Mouse (Mus musculus) hindbrain, postnatal 0 days (tissue): ENCODE results near the gene Ccdc73. TPM values are rescaled to one million over a fixed set of nuclear protein-coding genes. Genes with fewer than 3 reads are reported as not detected.

Experiments used
- ATAC-seq: fragments of 200-750 bp; cut with Nextera tagmentation; 2 replicates; pipeline ENCODE4 v1.8.0; 2017; ENCODE audit warnings: mild to moderate bottlenecking, moderate TSS enrichment, moderate library complexity
- DNase-seq: peaks from one replicate; pipeline ENCODE4 v3.0.0-alpha.2; 2015; ENCODE audit warnings: low spot score
- H3K27ac ChIP-seq: fragments of 300-500 bp; sonication (generic); 2 replicates; pipeline ENCODE4 v1.5.1; 2014; ENCODE audit warnings: mild to moderate bottlenecking
- H3K27me3 ChIP-seq: fragments of 300-500 bp; sonication (generic); 2 replicates; pipeline ENCODE4 v1.6.1; 2014; ENCODE audit warnings: low read length, mixed read lengths; ENCODE audit not compliant: insufficient read depth
- H3K36me3 ChIP-seq: fragments of 300-500 bp; sonication (generic); 2 replicates; pipeline ENCODE4 v1.6.1; 2014; ENCODE audit warnings: low read length, mixed read lengths; ENCODE audit not compliant: insufficient read depth
- H3K4me1 ChIP-seq: fragments of 300-500 bp; sonication (generic); 2 replicates; pipeline ENCODE4 v1.6.1; 2014; ENCODE audit warnings: antibody characterized with exemption, low read length, mixed read lengths; ENCODE audit not compliant: insufficient read depth
- H3K4me2 ChIP-seq: fragments of 300-500 bp; sonication (generic); 2 replicates; pipeline ENCODE4 v1.6.1; 2014; ENCODE audit warnings: low read depth, mild to moderate bottlenecking, low read length, moderate library complexity, mixed read lengths
- H3K4me3 ChIP-seq: fragments of 300-500 bp; sonication (generic); 2 replicates; pipeline ENCODE4 v1.5.1; 2014; ENCODE audit warnings: low read length
- H3K9ac ChIP-seq: fragments of 300-500 bp; sonication (generic); replicated peaks from 2 replicates; pipeline ENCODE4 v1.6.1; 2014; ENCODE audit warnings: mild to moderate bottlenecking, low read length, moderate library complexity, mixed read lengths
- H3K9me3 ChIP-seq: fragments of 300-500 bp; sonication (generic); 2 replicates; pipeline ENCODE4 v1.6.1; 2016; ENCODE audit warnings: low read length, mixed read lengths
- CTCF ChIP-seq: IDR thresholded peaks from 2 replicates; pipeline ENCODE4 v1.5.1; 2016; ENCODE audit warnings: antibody characterized with exemption, control low read depth, low read depth
- WGBS: fragments of 180-500 bp; shearing (Covaris S2); extraction: QIAGEN DNeasy Blood & Tissue Kit; methylation state at CpG from one replicate; pipeline ENCODE4 v1.1.7; 2014; 5-methylcytosine and 5-hydroxymethylcytosine counted together
- polyA plus RNA-seq: library from polyadenylated mRNA; unstranded; fragments of >200 nt; fragmentation: Nextera tagmentation; extraction: Ambion mirVana; gene quantifications from 2 replicates; pipeline ENCODE4 v1.2.1, GENCODE M21; 2015
- total RNA-seq: library from RNA; depleted of rRNA; stranded (reverse); fragments of >200 nt; gene quantifications from 2 replicates; pipeline ENCODE4 v1.2.3, GENCODE M21; 2014

Ccdc73 gene
- total and polyA plus RNA-seq, 2 experiments from 2014 or later, result 3.7 TPM; not detected in 1

GRCm38 (mm10) chr2:105035985-105036384 lies 168.4 kb downstream of the Ccdc73 start:
- H3K36me3 ChIP-seq, result no peaks in the 10 kb centered on the region
- DNase-seq (peak; percentile 36), ATAC-seq (peak; percentile 58)
- H3K4me3 ChIP-seq, result no peak overlapping the region
- no peaks in the 10 kb centered on the region for H3K27me3 ChIP-seq
- H3K4me2 ChIP-seq, result no peak overlapping the region
- WGBS, result 50% methylated on average over 11 of the region's 11 CpGs
- H3K9ac ChIP-seq, result no peak overlapping the region
- no peak overlapping the region for H3K27ac ChIP-seq
- no peaks in the 10 kb centered on the region for H3K4me1 ChIP-seq
- H3K9me3 ChIP-seq, result no peaks in the 10 kb centered on the region
- no peak for TF ChIP-seq CTCF

GRCm38 (mm10) chr2:105036401-105037070 lies 168.9 kb downstream of the Ccdc73 start:
- TF ChIP-seq CTCF, result no peak
- Histone ChIP-seq H3K27ac (no peak overlapping the region), H3K9ac (no peak overlapping the region), H3K4me3 (no peak overlapping the region), H3K9me3 (no peaks in the 10 kb centered on the region), H3K4me1 (no peaks in the 10 kb centered on the region), H3K27me3 (no peaks in the 10 kb centered on the region), H3K4me2 (no peak overlapping the region), H3K36me3 (no peaks in the 10 kb centered on the region)
- 68% methylated on average over 11 of the region's 11 CpGs for WGBS
- no peak for DNase-seq
- ATAC-seq, result no peak; the same call in 1 of the 2 replicates

GRCm38 (mm10) chr2:105037956-105038569 lies 170.5 kb downstream of the Ccdc73 start:
- H3K36me3 ChIP-seq, result no peaks in the 10 kb centered on the region
- H3K9me3 ChIP-seq, result no peaks in the 10 kb centered on the region
- H3K4me1 ChIP-seq, result no peaks in the 10 kb centered on the region
- H3K4me3 ChIP-seq, result no peak overlapping the region
- H3K9ac ChIP-seq, result no peak overlapping the region
- TF ChIP-seq CTCF, result no peak
- ATAC-seq (no peak), DNase-seq (no peak)
- 83% methylated on average over 7 of the region's 7 CpGs for WGBS
- H3K4me2 ChIP-seq, result no peak overlapping the region
- no peaks in the 10 kb centered on the region for H3K27me3 ChIP-seq
- H3K27ac ChIP-seq, result no peak overlapping the region

- TF ChIP-seq CTCF, result no peak
- Histone ChIP-seq H3K4me2 (no peak overlapping the region), H3K9ac (no peak overlapping the region), H3K9me3 (no peaks in the 10 kb centered on the region), H3K4me1 (no peaks in the 10 kb centered on the region), H3K4me3 (no peak overlapping the region), H3K36me3 (no peaks in the 10 kb centered on the region), H3K27ac (no peak overlapping the region), H3K27me3 (no peaks in the 10 kb centered on the region)
- DNase-seq, result no peak
- 90% methylated on average over 5 of the region's 5 CpGs for WGBS
- no peak for ATAC-seq
Observed at GRCm38 (mm10) chr2:105038879-105039278, 171.3 kb downstream of the Ccdc73 start.

- no peaks in the 10 kb centered on the region for H3K4me1 ChIP-seq
- ATAC-seq (no peak), DNase-seq (no peak)
- TF ChIP-seq CTCF, result no peak
- H3K4me3 ChIP-seq, result no peak overlapping the region
- no peaks in the 10 kb centered on the region for H3K36me3 ChIP-seq
- H3K27me3 ChIP-seq, result no peaks in the 10 kb centered on the region
- H3K27ac ChIP-seq, result no peak overlapping the region
- WGBS, result 66% methylated on average over 4 of the region's 4 CpGs
- H3K9me3 ChIP-seq, result no peaks in the 10 kb centered on the region
- H3K4me2 ChIP-seq, result no peak overlapping the region
- H3K9ac ChIP-seq, result no peak overlapping the region
Observed at GRCm38 (mm10) chr2:105040859-105041258, 173.3 kb downstream of the Ccdc73 start.

- Histone ChIP-seq H3K9me3 (no peaks in the 10 kb centered on the region), H3K27ac (no peak overlapping the region), H3K36me3 (no peaks in the 10 kb centered on the region), H3K4me1 (no peaks in the 10 kb centered on the region), H3K9ac (no peak overlapping the region), H3K4me2 (no peak overlapping the region), H3K4me3 (no peak overlapping the region), H3K27me3 (no peaks in the 10 kb centered on the region)
- no peak for TF ChIP-seq CTCF
- WGBS, result 77% methylated on average over 4 of the region's 4 CpGs
- ATAC-seq (no peak), DNase-seq (no peak)
Observed at GRCm38 (mm10) chr2:105043152-105043551, 175.5 kb downstream of the Ccdc73 start.

GRCm38 (mm10) chr2:105048301-105048700 lies 180.7 kb downstream of the Ccdc73 start:
- ATAC-seq, result no peak
- Histone ChIP-seq H3K9ac (no peak overlapping the region), H3K27me3 (no peaks in the 10 kb centered on the region), H3K9me3 (no peaks in the 10 kb centered on the region), H3K4me2 (no peak overlapping the region), H3K4me3 (no peak overlapping the region), H3K36me3 (no peaks in the 10 kb centered on the region), H3K4me1 (no peaks in the 10 kb centered on the region), H3K27ac (no peak overlapping the region)
- no peak for DNase-seq
- 36% methylated on average over 1 of the region's 1 CpGs for WGBS
- TF ChIP-seq CTCF, result no peak
